Mouse (Mus musculus) embryonic fibroblast, embryonic 13.5 days (primary cell): Measurements from ENCODE around the gene Gcc2.
"Not testable (repeated sequence)": the region's sequence is repeated elsewhere in the genome, so short reads cannot be mapped to it uniquely, and the experiment has no call there.

Source experiments
- CTCF ChIP-seq: IDR thresholded peaks from 2 replicates; pipeline ENCODE4 v1.5.1; 2011; ENCODE audit warnings: mild to moderate bottlenecking, control low read depth, low read length, moderate library complexity, borderline replicate concordance; ENCODE audit not compliant: insufficient read depth
- POLR2A ChIP-seq: IDR thresholded peaks from 2 replicates; pipeline ENCODE4 v1.6.1; 2011; ENCODE audit warnings: low read depth, mild to moderate bottlenecking, control low read depth, low read length, moderate library complexity

GRCm38 (mm10) chr10:58231088-58231487 lies 24.2 kb upstream of the Gcc2 start:
- not testable (repeated sequence) for TF ChIP-seq CTCF, POLR2A
